Mouse (Mus musculus): Measurements from ENCODE around the gene Slc6a8. TPM values are rescaled to one million over a fixed set of nuclear protein-coding genes. Genes with fewer than 3 reads are reported as not detected.

Gene Slc6a8
- total RNA-seq (2022), result 100 to 1,000 TPM in 3 of 4 experiments, 10 to 100 TPM in 1; 95.0 to 131 (median 122) TPM

- DNase-seq (ENCODE audit: low spot score in 2 of 2), result peak; percentile 55 to 63
Observed at GRCm38 (mm10) chrX:73672879-73673618, at the start of gene Slc6a8. TSS of gene Slc6a8 (plus strand) at chrX:73673150.

GRCm38 (mm10) chrX:73626981-73627380 lies 46.0 kb upstream of the Slc6a8 start:
- no peak for DNase-seq (ENCODE audit: low spot score in 2 of 2)

- DNase-seq (ENCODE audit: low spot score in 2 of 2), result no peak
Observed at GRCm38 (mm10) chrX:73635425-73635824, 37.5 kb upstream of the Slc6a8 start.

- DNase-seq (ENCODE audit: low spot score in 2 of 2), result no peak
Observed at GRCm38 (mm10) chrX:73637415-73637814, 35.5 kb upstream of the Slc6a8 start.

- no peak for DNase-seq (ENCODE audit: low spot score in 2 of 2)
Observed at GRCm38 (mm10) chrX:73639255-73639675, 33.7 kb upstream of the Slc6a8 start, which contains the start of gene Dusp9. TSS of gene Dusp9 (plus strand) at chrX:73639419.

GRCm38 (mm10) chrX:73639901-73640469 lies 33.0 kb upstream of the Slc6a8 start:
- DNase-seq (ENCODE audit: low spot score in 2 of 2), result no peak

GRCm38 (mm10) chrX:73645121-73645520 lies 27.8 kb upstream of the Slc6a8 start:
- DNase-seq (ENCODE audit: low spot score in 2 of 2), result no peak

GRCm38 (mm10) chrX:73650869-73651268 lies 22.1 kb upstream of the Slc6a8 start:
- DNase-seq (ENCODE audit: low spot score in 2 of 2), result no peak

- DNase-seq (ENCODE audit: low spot score in 2 of 2), result no peak
Observed at GRCm38 (mm10) chrX:73653392-73653791, 19.6 kb upstream of the Slc6a8 start.

GRCm38 (mm10) chrX:73654177-73654576 lies 18.8 kb upstream of the Slc6a8 start:
- DNase-seq (ENCODE audit: low spot score in 2 of 2), result peak in 1 of 2 experiments; percentile 54

GRCm38 (mm10) chrX:73655529-73655928 lies 17.4 kb upstream of the Slc6a8 start:
- DNase-seq (ENCODE audit: low spot score in 2 of 2), result no peak

- no peak for DNase-seq (ENCODE audit: low spot score in 2 of 2)
Observed at GRCm38 (mm10) chrX:73658391-73658790, 14.6 kb upstream of the Slc6a8 start.

- DNase-seq (ENCODE audit: low spot score in 2 of 2), result no peak
Observed at GRCm38 (mm10) chrX:73658936-73659574, 13.9 kb upstream of the Slc6a8 start.

- DNase-seq (ENCODE audit: low spot score in 2 of 2), result no peak
Observed at GRCm38 (mm10) chrX:73659575-73660283, 13.2 kb upstream of the Slc6a8 start, which contains the start of gene Pnck. TSS of gene Pnck (minus strand) at chrX:73660117.

GRCm38 (mm10) chrX:73660284-73660665 lies 12.7 kb upstream of the Slc6a8 start:
- no peak for DNase-seq (ENCODE audit: low spot score in 2 of 2)

GRCm38 (mm10) chrX:73663143-73663542 lies 9.8 kb upstream of the Slc6a8 start:
- no peak for DNase-seq (ENCODE audit: low spot score in 2 of 2)

GRCm38 (mm10) chrX:73672031-73672431 lies 919 bp upstream of the Slc6a8 start:
- DNase-seq (ENCODE audit: low spot score in 2 of 2), result no peak

- DNase-seq (ENCODE audit: low spot score in 2 of 2), result no peak
Observed at GRCm38 (mm10) chrX:73673619-73673967, 643 bp downstream of the Slc6a8 start.

GRCm38 (mm10) chrX:73673968-73674661 lies 1.2 kb downstream of the Slc6a8 start:
- no peak for DNase-seq (ENCODE audit: low spot score in 2 of 2)

- no peak for DNase-seq (ENCODE audit: low spot score in 2 of 2)
Observed at GRCm38 (mm10) chrX:73675231-73675630, 2.3 kb downstream of the Slc6a8 start.

GRCm38 (mm10) chrX:73676668-73677067 lies 3.7 kb downstream of the Slc6a8 start:
- no peak for DNase-seq (ENCODE audit: low spot score in 2 of 2)

All from gastrocnemius, adult 8-10 months (tissue).